Mouse (Mus musculus): ENCODE measurements at regions not wholly inside any gene's neighbourhood (a gene's known extent, or its start where the extent isn't known, plus 50 kb on each side); places are given as distances from the start of the nearest gene placed in this dataset.

DNA sequence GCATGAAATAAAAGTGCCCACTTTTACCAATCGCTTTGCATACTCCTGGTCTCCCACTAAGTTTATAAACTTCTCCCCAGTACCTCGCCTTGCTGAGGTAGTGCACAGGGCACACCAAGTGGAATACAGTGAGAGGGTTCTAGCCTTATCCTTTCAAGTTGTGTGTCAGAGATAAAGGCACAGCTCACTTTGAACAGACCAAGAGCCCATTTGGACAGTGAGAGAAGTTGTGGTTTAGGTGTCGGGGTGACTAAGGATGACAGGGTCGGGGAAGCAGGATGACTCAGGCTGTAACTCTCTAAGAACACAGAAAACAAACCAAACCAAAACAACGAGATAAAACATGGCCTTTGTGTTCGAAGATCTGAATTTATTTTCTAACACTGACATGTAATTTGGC lies 345.4 kb downstream of the Bcl11a start:
- Histone ChIP-seq H3K27me3 (ENCODE audit: insufficient read depth, low read length) (no peaks in the 10 kb centered on the region), H3K36me3 (ENCODE audit: insufficient read depth, low read length) (no peaks in the 10 kb centered on the region), H3K9me3 (ENCODE audit: low read length) (peaks cover 6% of the 10 kb centered on the region; the same call in 1 of the 2 replicates), H3K4me1 (replicated peaks; ENCODE audit: low read depth, low read length) (no peaks in the 10 kb centered on the region), H3K4me3 (replicated peaks; ENCODE audit: low read length) (no peak overlapping the region)
- TF ChIP-seq CTCF (conservative IDR thresholded peaks at IDR 0.05; ENCODE audit: low read length) (no peak), NANOG (IDR thresholded peaks at IDR 0.05; ENCODE audit: borderline replicate concordance, low read length) (no peak), POU5F1 (IDR thresholded peaks at IDR 0.05; ENCODE audit: borderline replicate concordance, low read length) (no peak)

DNA sequence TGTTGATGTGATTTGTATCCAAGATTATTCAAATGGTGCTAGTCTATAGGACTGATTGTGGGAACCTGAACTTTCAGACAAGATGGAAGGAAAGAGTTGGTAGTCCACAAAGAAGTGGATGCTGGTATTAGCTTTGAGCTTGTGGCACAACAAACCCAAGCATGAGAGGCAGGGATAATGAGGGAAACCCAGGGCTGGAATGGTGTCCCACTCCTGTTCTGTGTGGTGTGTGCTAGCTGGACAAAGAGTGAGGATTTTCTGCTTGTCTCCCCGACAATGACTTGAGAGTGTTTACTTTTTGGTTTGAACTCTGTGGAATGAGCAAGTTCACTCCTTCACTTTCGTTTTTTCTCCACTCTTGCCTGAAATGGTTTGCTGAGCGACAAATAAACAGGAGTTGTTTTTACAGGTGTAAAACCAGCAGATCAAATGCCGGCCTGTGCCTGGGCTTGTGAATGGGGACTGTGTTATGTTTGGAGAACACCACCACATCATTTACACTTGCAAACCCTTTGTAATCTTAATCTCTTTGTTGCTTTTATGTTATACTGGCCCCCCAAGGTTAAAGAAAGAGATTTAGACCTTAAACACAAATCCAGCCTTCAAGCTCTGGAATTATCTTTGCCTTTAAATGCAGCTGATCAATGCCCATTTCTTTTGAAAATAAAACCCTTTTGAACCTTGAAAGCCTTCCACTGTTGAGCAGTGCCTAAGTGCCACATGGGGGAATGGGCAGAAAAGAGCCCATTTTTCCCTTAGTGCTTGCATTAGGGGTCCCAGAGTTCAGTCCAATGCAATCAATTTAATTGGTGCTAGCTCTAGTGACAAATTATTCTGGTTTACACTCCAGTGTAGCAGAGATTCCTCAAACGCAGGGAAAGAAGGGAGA lies 349.4 kb downstream of the Bcl11a start:
- H3K36me3 ChIP-seq (ENCODE audit: insufficient read depth, low read length), result no peaks in the 10 kb centered on the region
- no peaks in the 10 kb centered on the region for H3K9me3 ChIP-seq (ENCODE audit: low read length)
- no peaks in the 10 kb centered on the region for H3K4me1 ChIP-seq (replicated peaks; ENCODE audit: low read depth, low read length)
- H3K4me3 ChIP-seq (replicated peaks; ENCODE audit: low read length), result no peak overlapping the region
- TF ChIP-seq CTCF (conservative IDR thresholded peaks at IDR 0.05; ENCODE audit: low read length), result no peak
- no peak for TF ChIP-seq NANOG (IDR thresholded peaks at IDR 0.05; ENCODE audit: borderline replicate concordance, low read length)
- TF ChIP-seq POU5F1 (IDR thresholded peaks at IDR 0.05; ENCODE audit: borderline replicate concordance, low read length), result no peak
- no peaks in the 10 kb centered on the region for H3K27me3 ChIP-seq (ENCODE audit: insufficient read depth, low read length)

DNA sequence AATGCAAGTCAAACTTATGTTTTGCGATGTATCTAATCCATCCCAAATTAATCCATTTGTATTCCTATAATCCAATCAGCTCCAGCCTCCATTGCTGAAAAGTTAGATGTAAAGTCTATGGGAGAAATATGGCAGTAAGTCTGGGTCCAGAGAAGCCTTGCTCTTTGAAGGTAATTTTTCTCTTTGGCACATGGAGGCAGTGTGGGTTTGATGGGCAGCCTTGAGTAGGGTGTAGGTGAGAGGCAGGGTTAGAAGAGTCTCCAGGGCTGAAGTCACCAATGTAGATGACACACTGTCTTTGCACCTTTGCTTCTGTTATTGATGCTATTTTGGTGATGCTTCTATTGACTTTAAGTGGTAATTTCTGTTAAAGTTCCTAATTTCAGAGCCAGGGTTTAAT lies 370.8 kb downstream of the Bcl11a start:
- TF ChIP-seq NANOG (IDR thresholded peaks at IDR 0.05; ENCODE audit: borderline replicate concordance, low read length) (no peak), CTCF (conservative IDR thresholded peaks at IDR 0.05; ENCODE audit: low read length) (no peak), POU5F1 (IDR thresholded peaks at IDR 0.05; ENCODE audit: borderline replicate concordance, low read length) (no peak)
- H3K36me3 ChIP-seq (ENCODE audit: insufficient read depth, low read length), result no peaks in the 10 kb centered on the region
- no peaks in the 10 kb centered on the region for H3K27me3 ChIP-seq (ENCODE audit: insufficient read depth, low read length)
- no peaks in the 10 kb centered on the region for H3K9me3 ChIP-seq (ENCODE audit: low read length)
- H3K4me3 ChIP-seq (replicated peaks; ENCODE audit: low read length), result no peak overlapping the region
- H3K4me1 ChIP-seq (replicated peaks; ENCODE audit: low read depth, low read length), result 0 out of 2 replicates have a peak, but pooled peaks cover 2% of the 10 kb centered on the region

DNA sequence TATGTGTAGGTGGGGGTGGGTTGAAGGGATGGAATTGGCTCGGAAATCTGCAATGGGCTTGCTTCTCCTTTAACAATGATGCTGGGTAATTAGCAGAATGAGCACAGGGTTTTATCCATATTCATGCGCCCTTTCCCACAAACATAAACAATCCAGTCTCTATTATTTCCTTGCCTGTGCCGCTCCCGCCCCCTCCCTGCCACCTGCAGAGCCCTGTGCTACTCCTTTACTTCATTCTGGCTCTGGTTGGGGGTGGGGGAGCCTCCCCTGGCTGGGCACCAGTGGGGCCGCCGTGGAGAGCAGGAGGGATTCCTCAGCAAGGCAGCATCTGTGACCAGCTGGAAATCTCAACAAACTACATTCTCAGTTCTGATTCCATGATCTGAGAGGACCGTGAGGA lies 374.4 kb downstream of the Bcl11a start:
- no peaks in the 10 kb centered on the region for H3K27me3 ChIP-seq (ENCODE audit: insufficient read depth, low read length)
- no peaks in the 10 kb centered on the region for H3K36me3 ChIP-seq (ENCODE audit: insufficient read depth, low read length)
- peaks cover 9% of the 10 kb centered on the region for H3K9me3 ChIP-seq (ENCODE audit: low read length)
- TF ChIP-seq NANOG (IDR thresholded peaks at IDR 0.05; ENCODE audit: borderline replicate concordance, low read length) (no peak), POU5F1 (IDR thresholded peaks at IDR 0.05; ENCODE audit: borderline replicate concordance, low read length) (no peak), CTCF (conservative IDR thresholded peaks at IDR 0.05; ENCODE audit: low read length) (no peak)
- H3K4me3 ChIP-seq (replicated peaks; ENCODE audit: low read length), result no peak overlapping the region
- 0 out of 2 replicates have a peak, but pooled peaks cover 2% of the 10 kb centered on the region for H3K4me1 ChIP-seq (replicated peaks; ENCODE audit: low read depth, low read length)

DNA sequence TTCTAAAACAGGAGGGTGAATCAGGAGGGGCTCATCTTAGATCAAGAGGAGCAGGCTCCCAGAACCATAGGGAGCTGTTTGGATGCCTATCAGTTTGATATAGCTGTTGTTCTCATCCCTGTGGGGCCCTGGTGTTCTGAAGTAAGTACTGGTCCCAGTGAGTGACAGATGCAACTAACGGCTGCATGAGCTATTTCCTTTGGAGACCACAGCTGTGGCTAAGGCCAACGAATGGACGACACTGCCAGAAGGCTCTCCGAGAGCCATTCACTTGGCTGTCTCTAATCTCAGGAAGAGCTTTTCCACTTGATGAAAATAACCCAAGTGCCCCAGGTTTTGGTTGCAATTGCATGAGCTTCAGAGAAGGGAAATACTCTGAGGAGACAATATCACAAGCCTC lies 386.8 kb downstream of the Bcl11a start:
- peaks cover 4% of the 10 kb centered on the region; the same call in 1 of the 2 replicates for H3K9me3 ChIP-seq (ENCODE audit: low read length)
- H3K36me3 ChIP-seq (ENCODE audit: insufficient read depth, low read length), result no peaks in the 10 kb centered on the region
- no peaks in the 10 kb centered on the region for H3K27me3 ChIP-seq (ENCODE audit: insufficient read depth, low read length)
- TF ChIP-seq POU5F1 (IDR thresholded peaks at IDR 0.05; ENCODE audit: borderline replicate concordance, low read length), result no peak
- no peak for TF ChIP-seq CTCF (conservative IDR thresholded peaks at IDR 0.05; ENCODE audit: low read length)
- TF ChIP-seq NANOG (IDR thresholded peaks at IDR 0.05; ENCODE audit: borderline replicate concordance, low read length), result no peak
- no peak overlapping the region for H3K4me3 ChIP-seq (replicated peaks; ENCODE audit: low read length)
- no peaks in the 10 kb centered on the region for H3K4me1 ChIP-seq (replicated peaks; ENCODE audit: low read depth, low read length)

DNA sequence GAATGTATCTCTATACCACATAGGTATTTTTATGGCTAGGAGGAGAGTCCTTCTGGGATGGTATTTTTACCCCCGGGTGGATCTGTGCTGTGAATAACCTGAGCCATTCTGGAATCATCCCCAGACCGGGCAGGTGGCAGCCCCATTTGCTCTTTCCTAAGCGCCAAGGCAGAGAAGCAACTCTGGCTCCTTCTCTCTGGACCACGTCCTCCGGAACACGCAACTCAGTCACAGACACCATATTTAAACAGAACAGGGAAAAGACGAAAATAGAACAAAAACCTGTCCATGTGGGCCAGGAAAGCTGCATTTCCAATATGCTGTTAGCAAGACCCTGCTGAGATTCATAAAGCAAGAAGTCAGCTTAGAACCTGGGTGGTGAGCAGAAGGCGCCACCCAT lies 389.6 kb downstream of the Bcl11a start:
- Histone ChIP-seq H3K4me1 (replicated peaks; ENCODE audit: low read depth, low read length) (0 out of 2 replicates have a peak, but pooled peaks cover under 1% of the 10 kb centered on the region), H3K4me3 (replicated peaks; ENCODE audit: low read length) (no peak overlapping the region), H3K27me3 (ENCODE audit: insufficient read depth, low read length) (no peaks in the 10 kb centered on the region), H3K9me3 (ENCODE audit: low read length) (no peaks in the 10 kb centered on the region), H3K36me3 (ENCODE audit: insufficient read depth, low read length) (no peaks in the 10 kb centered on the region)
- no peak for TF ChIP-seq CTCF (conservative IDR thresholded peaks at IDR 0.05; ENCODE audit: low read length)

DNA sequence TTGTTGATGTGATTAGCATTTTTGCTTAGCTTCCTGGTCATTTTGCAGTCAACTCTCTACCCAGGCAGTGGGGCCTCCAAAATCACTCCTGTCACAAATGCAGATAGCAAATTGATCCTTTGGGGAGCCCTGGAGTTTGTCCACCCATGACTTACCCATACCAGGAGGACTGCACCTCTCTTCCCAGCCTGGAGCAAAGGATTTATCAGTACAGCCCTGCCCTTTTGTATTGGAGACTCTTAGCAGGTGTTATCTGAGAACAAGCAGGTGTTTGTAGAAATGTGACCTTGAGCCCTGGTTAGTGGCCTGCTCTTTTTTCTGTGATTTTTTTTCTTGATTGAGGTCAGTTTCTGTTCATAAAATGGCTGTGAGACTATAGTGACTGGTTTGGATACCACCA lies 392.6 kb downstream of the Bcl11a start:
- no peaks in the 10 kb centered on the region for H3K36me3 ChIP-seq (ENCODE audit: insufficient read depth, low read length)
- no peak overlapping the region for H3K4me3 ChIP-seq (replicated peaks; ENCODE audit: low read length)
- H3K4me1 ChIP-seq (replicated peaks; ENCODE audit: low read depth, low read length), result 0 out of 2 replicates have a peak, but pooled peaks cover 4% of the 10 kb centered on the region
- TF ChIP-seq NANOG (IDR thresholded peaks at IDR 0.05; ENCODE audit: borderline replicate concordance, low read length) (no peak), CTCF (conservative IDR thresholded peaks at IDR 0.05; ENCODE audit: low read length) (no peak), POU5F1 (IDR thresholded peaks at IDR 0.05; ENCODE audit: borderline replicate concordance, low read length) (no peak)
- no peaks in the 10 kb centered on the region for H3K27me3 ChIP-seq (ENCODE audit: insufficient read depth, low read length)
- no peaks in the 10 kb centered on the region for H3K9me3 ChIP-seq (ENCODE audit: low read length)

DNA sequence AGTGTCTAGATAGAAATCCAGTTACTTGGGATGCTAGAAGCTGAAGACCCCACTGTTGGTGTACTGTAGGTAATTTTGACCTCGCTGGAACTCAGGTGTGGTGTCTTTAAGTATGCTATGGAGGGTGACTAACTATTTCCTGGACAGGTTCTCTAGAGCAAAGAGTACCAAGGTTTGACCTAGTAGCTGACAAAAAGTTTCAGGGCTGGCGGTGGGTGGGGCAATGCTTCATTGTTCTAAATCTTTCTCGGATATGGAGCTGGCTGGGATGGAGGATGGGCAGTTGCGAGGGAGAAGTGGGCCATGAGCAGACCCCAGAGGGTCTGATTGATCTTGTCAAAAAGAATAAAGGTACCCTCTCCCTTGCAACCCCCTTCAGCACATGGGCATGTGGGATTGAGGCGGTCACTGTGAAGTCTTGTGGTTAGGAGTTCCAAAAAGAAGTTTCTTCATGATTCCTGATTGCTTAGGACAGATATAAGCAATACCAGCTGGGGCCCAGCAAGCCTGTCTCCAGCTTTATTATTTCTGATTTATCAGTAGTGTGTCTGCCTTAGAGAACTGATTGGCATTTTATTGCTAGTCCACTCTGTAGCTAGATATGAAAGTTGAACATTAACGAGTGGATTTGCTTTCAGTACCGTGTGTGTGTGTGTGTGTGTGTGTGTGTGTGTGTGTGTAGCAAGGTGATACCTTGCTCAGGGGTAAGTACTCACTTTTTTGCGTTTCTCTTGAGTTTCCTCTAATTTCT lies 394.9 kb downstream of the Bcl11a start:
- no peak overlapping the region for H3K4me3 ChIP-seq (replicated peaks; ENCODE audit: low read length)

More for the DNA sequence above, 394.9 kb downstream of the Bcl11a start:
- no peaks in the 10 kb centered on the region for H3K36me3 ChIP-seq (ENCODE audit: insufficient read depth, low read length)
- no peaks in the 10 kb centered on the region for H3K9me3 ChIP-seq (ENCODE audit: low read length)
- no peaks in the 10 kb centered on the region for H3K27me3 ChIP-seq (ENCODE audit: insufficient read depth, low read length)
- H3K4me1 ChIP-seq (replicated peaks; ENCODE audit: low read depth, low read length), result 0 out of 2 replicates have a peak, but pooled peaks cover 4% of the 10 kb centered on the region
- TF ChIP-seq NANOG (IDR thresholded peaks at IDR 0.05; ENCODE audit: borderline replicate concordance, low read length) (no peak), CTCF (conservative IDR thresholded peaks at IDR 0.05; ENCODE audit: low read length) (no peak), POU5F1 (IDR thresholded peaks at IDR 0.05; ENCODE audit: borderline replicate concordance, low read length) (no peak)

Data from E14TG2a.4 (cell line).